Mouse (Mus musculus) erythroblast, embryonic 14.5 days (primary cell): Measurements from ENCODE around the gene Ifitm2.

ENCODE experiments used
- GATA1 ChIP-seq: IDR thresholded peaks from 2 replicates; pipeline ENCODE4 v1.6.1; 2012; ENCODE audit warnings: low read length, inconsistent platforms, mixed read lengths
- TAL1 ChIP-seq: IDR thresholded peaks from 3 replicates; pipeline ENCODE4 v1.6.1; 2012; ENCODE audit warnings: low read length, inconsistent platforms, mixed read lengths

DNA sequence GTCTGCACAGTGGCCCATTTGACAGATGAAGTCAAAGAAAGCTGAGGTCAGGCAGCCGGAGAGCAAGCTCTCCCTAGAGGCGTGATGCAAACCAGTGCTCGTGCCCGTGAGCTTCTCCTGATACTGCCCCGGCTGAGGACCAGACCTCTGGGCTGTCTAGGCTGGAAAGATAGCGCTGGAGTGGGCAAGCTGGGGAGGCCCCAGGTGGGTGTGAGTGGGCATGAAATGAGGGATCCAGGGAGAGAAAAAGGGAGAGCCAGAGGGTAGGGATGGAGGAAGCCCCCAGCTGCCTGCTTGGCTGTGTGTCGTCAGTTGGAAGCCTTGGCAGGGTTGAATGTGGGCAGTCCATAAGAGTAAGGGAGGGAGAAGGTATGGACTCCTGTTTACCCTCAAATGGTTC is 11.6 kb downstream of the Ifitm2 start:
- TF ChIP-seq GATA1 = no peak
- TF ChIP-seq TAL1 = no peak
